In genomic region chr17:49183917-49184316, GRCm38 (mm10) we compare ENCODE assay signal across 19 mouse cellular contexts.
A peak's percentile ranks its signal among the peaks of the same experiment; 100 is the strongest.
DNase-seq lines count a peak whose midpoint lies in the region; TF ChIP-seq lines count a peak whose summit lies in the region.
"Had no signal": no experiment of that assay in that cellular context is flagged by ENCODE, and none has a peak within 500 bp of the region (broad histone marks: within the 10 kb centered on the region; RNA-seq: fewer than 3 reads in every experiment).

No protein-coding gene starts in this region.

- DNase-seq in left cerebral cortex, adult 11 months (ENCODE audit: low spot score): peak; percentile 47
- DNase-seq in left cerebral cortex, postnatal 4 days: no peak
- peak; percentile 30 to 36 for DNase-seq in left cerebral cortex, adult 2 months (ENCODE audit: extremely low spot score in 1 of 2, low spot score in 2 of 2)
- peak; percentile 56 to 67 for DNase-seq in right cerebral cortex, adult 2 months (ENCODE audit: low spot score in 2 of 2)
- DNase-seq in lung, postnatal 4 days: no peak
- DNase-seq in thymus, postnatal 36 days: no peak
- no peak for DNase-seq in thymus, postnatal 10 days (ENCODE audit: low spot score in 2 of 2)
- DNase-seq: B cell, adult 2 months; cerebellum, adult 11-12 months; heart, postnatal 36 days; kidney, adult 18-20 months; liver, embryonic 13.5 days; lung, adult 2 months; spleen, adult 18-20 months; thymus, postnatal 14 days had no signal

- TF ChIP-seq CTCF in left cerebral cortex, adult 2 months (IDR thresholded peaks at IDR 0.05): no peak

- no peak overlapping the region for H3K4me3 ChIP-seq in left cerebral cortex, adult 2 months
- H3K4me3 ChIP-seq: heart, embryonic 15.5 days; liver, embryonic 13.5 days; megakaryocyte, embryonic 14.5 days; midbrain, embryonic 13.5 days had no signal

- intact Hi-C loops in left cerebral cortex, postnatal 4 days (cut with DNase I): no loop called here
- intact Hi-C loops in left cerebral cortex, adult 2 months (cut with DNase I): loop anchor here (1.0 to 10.0 kb wide), 4 partner anchors 36 to 639 kb away; partner anchors contain the start of gene Lrfn2

- no peak overlapping the region for H3K27ac ChIP-seq in left cerebral cortex, adult 2 months
- H3K27ac ChIP-seq: heart, embryonic 15.5 days; hindbrain, embryonic 14.5 days; liver, embryonic 13.5 days; midbrain, embryonic 13.5 days had no signal

Comparison
In these comparisons a context has a peak if more than half of its experiments do, and no peak if none do; other contexts are left out.
1. DNase-seq: peak in left cerebral cortex, adult 11 months (single experiment), left cerebral cortex, adult 2 months (2 of 2) and right cerebral cortex, adult 2 months (2 of 2); none in left cerebral cortex, postnatal 4 days (single experiment), lung, postnatal 4 days (0 of 2), thymus, postnatal 36 days (0 of 2) and thymus, postnatal 10 days (0 of 2).